Mouse (Mus musculus): ENCODE results near the gene Abhd17b.
A peak's percentile ranks its signal among the peaks of the same experiment; 100 is the strongest.

Gene Abhd17b

GRCm38 (mm10) chr19:21728342-21728741 is 75.4 kb downstream of the Abhd17b start:
- DNase-seq (ENCODE audit: inconsistent age in 2 of 2, low spot score in 1 of 2): no peak

GRCm38 (mm10) chr19:21731887-21732286 is 78.9 kb downstream of the Abhd17b start:
- no peak for DNase-seq (ENCODE audit: inconsistent age in 2 of 2, low spot score in 1 of 2)

GRCm38 (mm10) chr19:21733176-21733575 is 80.2 kb downstream of the Abhd17b start:
- DNase-seq (ENCODE audit: inconsistent age in 2 of 2, low spot score in 1 of 2): no peak

- DNase-seq (ENCODE audit: inconsistent age in 2 of 2, low spot score in 1 of 2): peak in 1 of 2 experiments; percentile 79
Observed at GRCm38 (mm10) chr19:21734112-21734511, 81.1 kb downstream of the Abhd17b start.
